Mouse (Mus musculus) ES-CJ7 (cell line): ENCODE data around the gene Hist1h4k.
"Not testable (repeated sequence)": the region's sequence is repeated elsewhere in the genome, so short reads cannot be mapped to it uniquely, and the experiment has no call there.

Experiments used
- DNase-seq: peaks from one replicate; pipeline ENCODE4 v3.0.0; 2011; ENCODE audit warnings: low read depth, low spot score

The Hist1h4k gene

DNA sequence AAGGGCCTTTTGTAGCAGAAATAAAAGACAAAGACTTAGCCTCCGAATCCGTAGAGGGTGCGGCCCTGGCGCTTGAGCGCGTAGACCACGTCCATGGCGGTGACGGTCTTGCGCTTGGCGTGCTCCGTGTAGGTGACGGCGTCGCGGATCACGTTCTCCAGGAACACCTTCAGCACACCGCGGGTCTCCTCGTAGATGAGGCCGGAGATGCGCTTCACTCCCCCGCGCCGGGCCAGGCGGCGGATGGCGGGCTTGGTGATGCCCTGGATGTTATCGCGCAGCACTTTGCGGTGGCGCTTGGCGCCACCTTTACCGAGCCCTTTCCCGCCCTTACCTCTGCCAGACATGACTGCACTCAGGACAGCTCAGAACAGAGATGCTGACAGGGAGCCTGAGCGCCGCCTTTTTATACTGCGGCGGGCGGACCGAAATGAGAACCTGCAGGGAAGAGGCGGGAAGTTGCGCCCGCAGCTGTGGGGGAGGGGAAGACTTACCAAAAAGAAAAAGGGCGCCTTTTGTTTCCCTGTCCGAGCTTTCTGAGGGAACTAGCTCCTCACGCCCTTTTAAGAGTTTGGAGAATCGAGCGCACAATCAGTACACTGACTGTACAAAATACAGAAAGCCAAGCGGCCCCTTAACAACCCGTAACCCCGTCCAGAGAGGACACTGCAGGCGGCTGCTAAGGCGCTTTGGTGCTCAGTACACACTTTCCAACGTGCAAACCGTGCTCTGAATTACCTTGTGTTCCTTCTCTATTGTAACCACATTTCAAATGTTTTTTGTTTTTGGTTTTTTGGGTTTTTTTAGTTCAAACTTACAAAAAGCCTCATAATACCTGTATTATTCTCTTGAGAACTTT lies at the start of gene Hist1h4k:
Gene Hist1h4k, minus strand, starts transcription at position 347 of the 859 bp plus-strand sequence.
- peak; percentile 96 for DNase-seq

DNA sequence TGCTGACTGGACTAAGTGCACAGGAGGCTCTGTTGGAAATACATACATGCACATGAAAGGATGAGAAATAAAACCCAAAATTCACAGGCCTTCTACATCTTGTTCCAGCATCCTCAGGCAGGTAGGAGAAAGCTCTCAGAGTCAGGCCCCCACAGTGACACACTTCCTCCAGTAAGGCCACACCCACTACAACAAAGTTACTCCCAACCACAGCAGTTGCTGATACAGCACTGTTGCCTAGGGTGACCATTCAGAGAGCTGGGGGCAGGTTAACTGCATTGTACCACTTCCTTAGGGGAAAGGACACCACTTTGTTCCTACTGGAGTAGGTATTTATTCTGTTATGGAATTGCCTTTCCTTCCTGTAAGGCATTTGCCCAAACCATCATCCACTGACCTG lies 46.9 kb upstream of the Hist1h4k start:
- not testable (repeated sequence) for DNase-seq

DNA sequence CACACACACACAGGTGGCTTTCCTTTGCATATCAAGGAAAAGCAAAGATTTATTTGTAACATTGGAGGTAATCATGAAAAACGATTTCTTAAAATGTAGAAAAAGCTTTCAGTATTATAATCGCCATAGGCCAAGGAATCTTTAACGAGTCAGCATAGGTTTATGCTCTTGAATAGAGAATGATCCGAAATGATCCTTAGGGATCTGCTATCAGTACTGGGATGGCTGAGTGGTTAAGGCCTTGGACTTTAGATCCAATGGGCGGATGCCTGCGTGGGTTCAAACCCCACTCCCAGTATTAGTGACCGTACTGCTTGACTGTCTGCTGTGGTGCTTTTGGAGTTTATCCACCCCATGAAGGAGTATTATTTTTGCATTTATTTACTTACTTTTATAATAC lies 45.3 kb upstream of the Hist1h4k start:
- DNase-seq: peak; percentile 73

DNA sequence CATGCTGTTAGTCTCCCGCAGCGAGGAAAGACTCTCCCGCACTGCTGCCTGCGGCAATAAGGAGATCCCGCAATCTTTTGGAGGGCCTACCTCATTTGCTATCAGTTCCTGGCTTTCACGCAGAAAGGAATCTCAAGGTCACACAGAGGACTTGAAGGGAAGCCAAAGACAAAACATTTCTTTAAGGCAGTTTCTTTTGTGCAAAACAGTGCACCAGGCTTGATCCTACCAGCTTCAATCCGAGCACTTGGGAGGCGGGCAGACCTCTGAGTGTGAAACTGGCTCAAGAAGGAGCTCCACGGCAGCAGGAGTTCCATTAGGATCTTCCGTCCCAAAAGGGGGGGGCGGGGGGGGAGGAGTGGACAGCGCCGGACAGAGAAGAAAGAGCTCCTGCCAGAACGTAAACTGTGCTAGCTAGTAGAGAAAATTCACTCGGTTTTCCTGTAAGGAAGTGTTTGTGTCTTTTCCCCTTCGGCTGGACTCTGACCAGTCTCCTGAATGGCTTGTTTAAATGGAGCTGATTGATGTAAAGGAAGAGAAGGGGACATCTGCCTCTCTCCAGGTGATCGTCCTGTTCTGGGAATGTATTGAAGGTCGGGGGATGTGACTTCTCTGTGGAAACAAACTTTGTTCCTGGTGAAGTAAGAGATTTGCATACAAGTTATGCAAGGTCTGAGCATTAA lies 40.4 kb upstream of the Hist1h4k start:
- DNase-seq: peak; percentile 85

GRCm38 (mm10) chr13:21789925-21790324 lies 39.6 kb upstream of the Hist1h4k start:
- no peak for DNase-seq

DNA sequence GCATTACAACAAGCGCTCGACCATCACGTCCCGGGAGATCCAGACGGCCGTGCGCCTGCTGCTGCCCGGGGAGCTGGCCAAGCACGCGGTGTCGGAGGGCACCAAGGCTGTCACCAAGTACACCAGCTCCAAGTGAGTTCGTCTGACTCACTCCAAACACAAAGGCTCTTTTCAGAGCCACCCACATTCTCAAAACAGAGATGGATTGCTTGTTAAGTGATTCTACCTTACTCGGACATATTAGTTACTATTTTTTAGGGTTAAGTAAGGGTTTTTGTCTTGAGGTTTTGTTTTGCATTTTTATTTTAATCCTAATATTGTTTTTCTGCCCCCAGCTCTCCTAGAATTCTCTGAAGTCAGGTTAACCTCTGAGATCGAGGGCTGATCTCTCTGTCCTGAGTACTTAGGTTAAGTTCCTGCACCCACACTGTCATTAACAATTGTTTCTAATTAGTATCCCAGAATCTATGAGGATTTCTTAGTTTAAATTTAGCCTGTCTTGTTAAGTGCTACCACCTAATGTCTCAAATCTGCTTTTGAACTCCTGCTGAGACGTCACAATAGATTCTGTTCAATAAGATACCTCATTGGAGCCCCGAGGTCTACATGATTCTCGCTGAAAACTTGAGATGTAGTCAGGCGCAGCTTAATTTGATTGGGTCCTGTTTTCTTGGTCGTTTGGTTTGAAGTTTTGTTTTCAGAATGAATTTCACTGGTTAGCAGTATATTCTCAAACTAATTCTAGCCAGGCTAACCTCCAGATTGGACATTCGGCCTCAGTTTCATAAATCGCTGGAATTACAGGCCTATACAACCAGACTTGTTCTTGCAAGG lies 37.7 kb upstream of the Hist1h4k start:
- DNase-seq: peak; percentile 60

GRCm38 (mm10) chr13:21786899-21787629 lies 36.8 kb upstream of the Hist1h4k start, which contains the start of the genes Hist1h2an and Hist1h2bp:
Gene Hist1h2an (minus strand): TSS chr13:21787218.
Gene Hist1h2bp (plus strand): TSS chr13:21787461.
- peak; percentile 98 for DNase-seq

DNA sequence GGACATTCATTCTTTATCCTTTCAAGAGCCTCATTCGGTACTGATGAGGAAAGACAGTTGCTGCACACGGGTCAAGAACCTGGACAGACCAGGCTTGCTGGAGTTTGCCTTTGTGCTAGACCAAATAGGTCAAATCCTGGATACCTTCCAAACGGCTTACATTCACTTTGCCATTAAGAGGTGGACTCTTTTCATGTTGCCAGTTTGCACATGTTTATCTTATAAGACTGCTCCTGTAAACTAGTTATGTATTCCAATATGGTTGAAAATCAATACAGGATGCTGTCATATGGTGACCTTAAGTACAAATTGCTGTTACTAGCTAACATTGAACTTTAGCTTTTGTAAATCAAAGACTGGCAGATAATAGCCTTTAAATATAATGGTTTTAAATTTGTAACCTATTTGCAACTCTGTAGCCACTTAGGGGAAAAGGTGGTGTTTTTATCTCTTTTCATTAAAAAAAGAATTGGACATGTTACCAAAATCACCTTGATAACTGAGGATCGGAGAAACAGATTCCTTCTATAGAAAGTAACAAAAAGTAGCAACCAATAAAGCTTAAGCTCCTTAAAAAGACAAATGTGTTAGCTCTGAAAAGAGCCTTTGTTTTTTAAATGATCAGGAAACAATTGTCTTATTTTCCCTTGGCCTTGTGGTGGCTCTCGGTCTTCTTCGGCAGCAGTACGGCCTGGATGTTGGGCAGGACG lies 36.0 kb upstream of the Hist1h4k start:
- DNase-seq: peak; percentile 68

- no peak for DNase-seq
Measured at GRCm38 (mm10) chr13:21784311-21784710, 34.0 kb upstream of the Hist1h4k start.

GRCm38 (mm10) chr13:21783734-21784161 lies 33.4 kb upstream of the Hist1h4k start:
- peak; percentile 87 for DNase-seq

DNA sequence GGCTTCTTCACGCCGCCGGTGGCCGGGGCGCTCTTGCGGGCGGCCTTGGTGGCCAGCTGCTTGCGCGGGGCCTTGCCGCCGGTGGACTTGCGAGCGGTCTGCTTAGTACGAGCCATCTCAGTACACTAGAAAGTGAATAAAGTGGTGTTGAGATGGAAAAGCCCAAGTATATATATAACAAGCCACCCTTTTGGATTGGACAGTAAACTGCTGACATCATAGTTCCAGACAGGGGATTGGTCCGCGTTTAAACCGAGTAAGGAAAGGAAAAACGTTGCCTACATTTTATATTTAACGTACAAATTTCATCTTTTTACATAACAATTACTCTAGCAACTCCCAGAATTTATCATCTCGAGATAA lies 32.9 kb upstream of the Hist1h4k start, which contains the start of gene Hist1h3i:
Gene Hist1h3i, minus strand, starts transcription at position 116 of the 363 bp plus-strand sequence.
- peak; percentile 94 for DNase-seq

DNA sequence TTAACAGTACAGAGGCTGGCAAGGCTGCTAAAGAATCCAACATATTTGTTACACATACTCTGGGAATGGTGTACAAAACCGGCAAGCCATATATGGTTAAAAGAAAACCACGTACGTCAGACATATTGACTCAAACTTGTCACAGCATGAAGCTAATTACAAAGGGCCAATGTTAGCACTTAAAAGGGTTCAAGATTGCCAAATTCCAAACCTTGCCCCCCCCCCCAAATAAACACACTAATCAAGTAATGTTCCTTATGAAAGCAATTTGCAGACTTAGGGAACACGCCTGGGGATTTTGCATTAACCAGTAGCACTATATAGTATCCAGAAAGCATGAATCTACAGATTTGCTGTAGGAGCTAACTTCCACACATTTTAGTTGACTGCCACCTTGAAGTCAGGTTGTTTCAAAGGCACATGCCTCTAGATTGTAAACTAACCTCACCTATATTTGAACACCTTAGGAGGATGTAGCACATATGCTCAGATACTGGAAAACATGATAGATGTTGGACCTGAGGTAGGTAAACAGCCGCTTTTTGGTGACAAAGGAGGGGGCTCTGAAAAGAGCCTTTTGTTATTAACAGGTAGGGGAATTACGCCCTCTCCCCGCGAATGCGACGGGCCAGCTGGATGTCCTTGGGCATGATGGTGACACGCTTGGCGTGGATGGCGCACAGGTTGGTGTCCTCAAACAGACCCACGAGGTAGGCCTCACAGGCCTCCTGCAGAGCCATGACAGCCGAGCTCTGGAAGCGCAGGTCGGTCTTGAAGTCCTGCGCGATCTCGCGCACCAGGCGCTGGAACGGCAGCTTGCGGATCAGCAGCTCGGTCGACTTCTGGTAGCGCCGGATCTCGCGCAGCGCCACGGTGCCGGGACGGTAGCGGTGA lies 32.3 kb upstream of the Hist1h4k start:
- DNase-seq: peak; percentile 86

GRCm38 (mm10) chr13:21781639-21782038 lies 31.3 kb upstream of the Hist1h4k start:
- no peak for DNase-seq

- DNase-seq: peak; percentile 44
Measured at GRCm38 (mm10) chr13:21781021-21781555, 30.8 kb upstream of the Hist1h4k start.

GRCm38 (mm10) chr13:21779767-21780731 lies 29.7 kb upstream of the Hist1h4k start, which contains the start of gene Hist1h1b:
Gene Hist1h1b (minus strand): TSS chr13:21780625.
- peak; percentile 91 for DNase-seq

GRCm38 (mm10) chr13:21778814-21779766 lies 28.8 kb upstream of the Hist1h4k start:
- DNase-seq: peak; percentile 94

DNA sequence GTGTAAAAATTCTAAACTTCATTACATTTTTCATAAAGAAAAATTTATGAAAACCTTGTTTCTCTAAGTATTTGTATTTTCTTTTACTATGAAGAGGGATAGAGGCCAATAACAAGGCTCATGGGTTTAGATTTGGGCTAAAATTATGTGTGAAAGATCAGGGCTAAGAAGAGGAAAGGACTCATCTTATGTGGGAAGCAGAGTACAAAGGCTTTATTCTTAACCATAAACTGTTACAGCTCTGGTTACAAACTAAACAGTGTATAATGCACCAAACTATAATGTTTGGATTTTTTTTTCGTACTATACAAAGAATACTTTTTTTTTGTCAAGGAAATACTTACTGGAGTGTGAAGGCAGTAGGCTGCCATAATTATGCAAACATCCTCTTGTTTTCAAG lies 5.4 kb upstream of the Hist1h4k start:
- DNase-seq: no peak
